Mouse (Mus musculus): ENCODE measurements around the gene Baiap2. TPM values are rescaled to one million over a fixed set of nuclear protein-coding genes. Genes with fewer than 3 reads are reported as not detected.
A peak's percentile ranks its signal among the peaks of the same experiment; 100 is the strongest.

Baiap2 gene
- total RNA-seq, 2 experiments from 2014 or later, result 11.3 to 24.0 TPM

- DNase-seq, result no peak
Measured at GRCm38 (mm10) chr11:119978701-119979100, 36.1 kb downstream of the Baiap2 start.

GRCm38 (mm10) chr11:119979596-119980385 is 37.2 kb downstream of the Baiap2 start:
- no peak for DNase-seq

DNA sequence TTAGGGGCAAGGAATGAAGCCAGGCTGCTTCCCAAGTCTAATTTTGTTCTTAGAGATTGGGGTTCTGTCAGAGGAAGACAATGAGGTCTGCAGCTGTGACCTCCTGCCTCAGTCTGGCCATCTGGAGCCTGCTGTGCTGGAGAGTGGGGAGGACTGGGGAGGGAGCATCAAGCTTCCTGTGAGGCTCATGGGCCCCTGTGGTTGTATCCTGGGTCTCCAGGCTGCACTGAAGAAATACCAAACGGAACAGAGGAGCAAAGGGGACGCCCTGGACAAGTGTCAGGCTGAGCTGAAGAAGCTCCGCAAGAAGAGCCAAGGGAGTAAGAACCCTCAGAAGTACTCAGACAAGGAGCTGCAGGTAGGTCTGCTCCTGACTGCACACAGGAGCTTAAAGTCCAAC is 39.2 kb downstream of the Baiap2 start:
- DNase-seq, result no peak

- DNase-seq, result no peak
Measured at GRCm38 (mm10) chr11:119982236-119982635, 39.7 kb downstream of the Baiap2 start.

GRCm38 (mm10) chr11:119983151-119983550 is 40.6 kb downstream of the Baiap2 start:
- DNase-seq, result peak in 1 of 2 experiments; percentile 39

DNA sequence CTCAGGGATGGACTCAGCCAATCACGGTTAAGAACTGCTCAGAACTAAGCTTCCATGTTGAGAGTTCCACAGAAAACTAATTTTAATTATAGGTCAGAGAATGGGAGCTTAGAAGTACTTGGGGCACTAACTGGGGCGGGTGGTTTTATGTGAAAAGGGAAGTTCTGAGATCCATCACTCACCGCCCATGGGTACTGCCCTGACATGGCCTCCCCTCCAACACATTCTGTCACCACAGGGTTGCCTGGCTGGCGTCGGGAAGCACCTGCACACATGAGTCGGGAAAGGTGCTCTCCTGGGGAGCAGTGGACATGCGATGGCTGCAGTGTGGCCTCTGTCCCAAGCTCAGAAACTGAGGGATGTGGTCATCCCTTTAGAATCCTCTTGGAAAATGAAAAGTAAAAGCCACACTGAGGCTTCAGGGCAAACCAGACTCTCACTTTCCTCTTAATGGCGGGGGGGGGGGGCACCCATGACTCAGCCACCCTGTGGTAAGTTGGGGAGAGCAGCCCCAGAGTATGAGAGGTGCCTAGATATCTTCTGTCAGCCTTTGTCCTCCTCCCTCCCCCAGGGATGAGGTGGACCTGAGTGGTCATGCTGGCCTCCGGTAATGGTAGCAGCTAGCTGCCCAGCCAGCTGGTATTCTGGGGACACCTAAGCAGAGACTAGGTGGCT is 44.3 kb downstream of the Baiap2 start:
- DNase-seq, result no peak

GRCm38 (mm10) chr11:119987876-119988275 is 45.3 kb downstream of the Baiap2 start:
- DNase-seq, result no peak

DNA sequence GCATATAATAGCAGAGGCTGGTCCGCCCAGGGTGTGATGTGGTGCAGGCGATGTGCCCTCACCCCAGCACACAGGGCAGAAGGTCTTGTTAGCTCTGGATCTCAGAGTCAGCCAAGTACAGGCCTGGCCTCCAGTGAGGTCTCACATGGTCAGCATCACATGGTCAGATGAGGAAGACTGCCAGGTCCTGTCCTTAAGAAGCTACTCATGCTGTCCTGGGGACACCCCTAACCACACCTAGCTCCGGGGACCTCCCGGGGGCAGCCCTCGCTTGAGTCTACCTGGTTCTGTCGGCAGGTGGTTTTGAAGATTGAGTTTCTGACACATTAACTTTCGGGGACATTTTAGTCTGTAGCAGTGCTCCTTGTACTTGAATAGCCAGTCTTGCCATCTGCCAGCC is 45.8 kb downstream of the Baiap2 start:
- DNase-seq, result peak in 1 of 2 experiments; percentile 44

GRCm38 (mm10) chr11:119989115-119989564 is 46.6 kb downstream of the Baiap2 start:
- peak; percentile 51 to 69 for DNase-seq

GRCm38 (mm10) chr11:119990658-119991337 is 48.2 kb downstream of the Baiap2 start:
- no peak for DNase-seq

DNA sequence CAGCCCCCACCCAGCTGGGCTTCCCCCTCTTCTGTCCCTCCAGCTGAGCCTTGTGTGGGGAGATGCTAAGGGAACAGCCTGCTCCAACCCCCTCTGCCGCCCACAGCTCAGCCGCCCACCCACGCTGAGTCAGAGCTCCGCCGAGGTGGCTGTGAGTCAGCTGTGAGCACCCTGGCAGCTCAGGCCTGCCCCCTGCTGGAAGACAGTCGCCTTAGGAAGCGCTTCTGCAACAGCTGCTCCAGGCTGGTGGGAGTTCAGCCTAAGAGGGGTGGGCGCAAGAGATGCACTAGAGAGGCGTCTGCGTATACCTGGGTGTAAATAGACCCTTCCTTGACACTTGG is 48.7 kb downstream of the Baiap2 start:
- peak; percentile 94 to 97 for DNase-seq

DNA sequence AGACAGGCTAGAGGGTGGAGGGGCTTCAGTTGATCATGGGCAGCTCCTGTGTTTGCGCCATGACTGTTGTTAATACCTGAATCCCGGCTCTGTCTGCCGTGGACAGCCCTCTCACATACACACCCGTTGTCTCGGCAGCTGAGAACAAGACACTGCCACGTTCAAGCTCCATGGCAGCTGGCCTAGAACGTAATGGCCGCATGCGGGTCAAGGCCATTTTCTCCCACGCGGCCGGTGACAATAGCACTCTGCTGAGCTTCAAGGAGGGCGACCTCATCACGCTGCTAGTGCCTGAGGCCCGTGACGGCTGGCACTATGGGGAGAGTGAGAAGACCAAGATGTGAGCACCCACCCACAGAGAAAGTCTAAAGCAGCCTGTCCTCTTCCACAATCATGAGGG is 54.8 kb downstream of the Baiap2 start:
- peak; percentile 59 to 65 for DNase-seq

GRCm38 (mm10) chr11:120002041-120002440 is 59.5 kb downstream of the Baiap2 start:
- no peak for DNase-seq

GRCm38 (mm10) chr11:120002634-120003220 is 60.2 kb downstream of the Baiap2 start:
- DNase-seq, result no peak

DNA sequence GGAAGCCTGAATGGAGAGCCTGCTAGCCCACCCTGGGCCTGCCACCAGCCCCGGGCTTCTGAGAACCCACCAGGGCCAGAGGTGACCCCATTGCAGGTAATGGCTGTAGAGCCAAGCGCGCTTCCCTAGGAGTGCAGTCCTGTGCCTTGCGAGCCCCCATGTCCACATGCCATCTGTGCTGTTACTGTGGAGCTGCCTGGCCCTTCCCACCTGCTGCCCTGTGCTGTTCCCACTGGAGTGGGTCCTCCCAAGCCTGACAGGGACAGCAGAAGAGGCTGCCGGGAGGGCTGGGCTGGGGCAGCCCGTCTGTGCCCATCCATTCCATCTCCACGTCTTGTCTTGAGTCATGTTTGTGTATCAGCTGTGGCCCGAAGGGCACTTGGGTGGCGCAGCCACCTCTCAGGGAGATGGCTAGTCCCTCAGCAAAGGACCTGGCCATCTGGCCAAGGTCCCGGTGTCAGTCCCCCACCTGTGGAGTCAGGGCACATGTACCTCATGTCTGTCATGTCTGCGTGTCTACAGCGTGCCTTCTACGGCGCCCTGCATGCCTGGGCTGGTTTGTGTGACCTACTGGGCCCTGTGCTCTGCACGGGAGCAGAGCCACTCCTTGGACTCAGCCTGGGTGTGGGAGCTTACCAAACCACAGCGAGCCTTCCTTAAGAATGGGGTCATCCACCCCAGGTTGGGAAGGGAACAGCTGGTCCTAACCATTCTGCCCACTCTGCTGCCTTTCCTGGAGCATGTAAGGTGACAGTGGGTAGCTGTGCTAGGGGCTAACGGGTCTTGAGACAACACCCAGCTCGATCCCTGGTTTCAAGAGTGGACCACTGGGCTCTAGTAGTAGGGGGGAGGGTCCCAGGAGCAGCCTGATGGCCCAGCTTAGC is 63.1 kb downstream of the Baiap2 start:
- DNase-seq, result no peak

DNA sequence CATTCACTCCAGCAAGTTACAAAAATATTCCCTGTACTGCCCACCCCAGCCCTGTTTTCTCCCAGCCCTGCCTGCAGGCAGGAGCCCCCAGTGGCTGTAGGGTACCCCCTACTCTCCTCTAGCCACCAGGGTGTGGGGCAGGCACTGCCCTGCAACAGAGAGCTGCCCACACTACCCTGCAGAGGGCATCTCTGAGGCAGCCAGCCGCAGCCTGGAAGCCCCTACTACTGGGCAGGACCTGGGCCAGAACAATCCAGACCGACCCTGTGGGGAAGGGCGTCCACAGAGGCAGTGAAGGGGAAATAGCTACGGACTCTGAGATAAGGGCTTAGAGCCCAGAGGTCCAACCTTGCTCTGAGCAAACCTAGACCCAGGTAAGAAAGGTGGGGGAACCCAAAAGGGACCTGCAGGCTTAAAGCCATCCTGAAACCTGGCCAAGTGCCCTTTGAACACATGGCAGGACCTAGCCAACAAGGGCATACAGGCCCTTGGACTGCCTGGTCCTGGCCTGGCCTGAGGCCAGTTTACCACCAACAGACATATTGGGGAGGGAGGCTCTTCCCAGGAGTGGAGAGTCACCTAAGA is 65.0 kb downstream of the Baiap2 start:
- DNase-seq, result no peak

GRCm38 (mm10) chr11:120008501-120008900 is 65.9 kb downstream of the Baiap2 start:
- DNase-seq, result no peak

DNA sequence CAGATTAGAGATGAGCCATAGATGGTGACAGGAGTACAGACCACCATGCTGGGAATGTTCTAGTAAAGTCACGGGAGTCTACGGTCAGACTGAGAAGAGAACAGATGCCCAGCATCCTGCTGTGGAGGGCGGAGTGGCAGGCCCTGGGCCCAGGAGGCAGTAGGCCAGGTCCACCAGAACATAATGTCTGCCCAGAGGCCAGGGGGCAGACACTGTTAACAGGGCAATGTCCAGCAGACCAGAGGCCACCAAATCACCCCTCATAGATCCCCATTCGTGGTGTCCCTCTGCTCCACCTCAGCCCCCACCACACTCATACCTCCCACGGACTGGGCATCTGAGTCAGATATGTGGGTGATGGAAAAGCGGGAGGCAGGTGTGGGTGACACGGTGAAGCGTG is 66.4 kb downstream of the Baiap2 start:
- DNase-seq, result no peak

GRCm38 (mm10) chr11:120009937-120010336 is 67.4 kb downstream of the Baiap2 start:
- DNase-seq, result peak in 1 of 2 experiments; percentile 53

GRCm38 (mm10) chr11:120011114-120011760 is 68.7 kb downstream of the Baiap2 start:
- no peak for DNase-seq

Measured in adrenal gland, postnatal 36 days (tissue).